Mouse (Mus musculus): ENCODE results near the gene Hand2. TPM values are rescaled to one million over a fixed set of nuclear protein-coding genes. Genes with fewer than 3 reads are reported as not detected.

The Hand2 gene
- total RNA-seq, 4 experiments from 2014 or later = 0.11 to 0.15 TPM; not detected in 2

- no peak for DNase-seq (ENCODE audit: low spot score in 2 of 2)
These were observed 3.3 kb downstream of the Hand2 start for GRCm38 (mm10) chr8:57324091-57324490.

DNA sequence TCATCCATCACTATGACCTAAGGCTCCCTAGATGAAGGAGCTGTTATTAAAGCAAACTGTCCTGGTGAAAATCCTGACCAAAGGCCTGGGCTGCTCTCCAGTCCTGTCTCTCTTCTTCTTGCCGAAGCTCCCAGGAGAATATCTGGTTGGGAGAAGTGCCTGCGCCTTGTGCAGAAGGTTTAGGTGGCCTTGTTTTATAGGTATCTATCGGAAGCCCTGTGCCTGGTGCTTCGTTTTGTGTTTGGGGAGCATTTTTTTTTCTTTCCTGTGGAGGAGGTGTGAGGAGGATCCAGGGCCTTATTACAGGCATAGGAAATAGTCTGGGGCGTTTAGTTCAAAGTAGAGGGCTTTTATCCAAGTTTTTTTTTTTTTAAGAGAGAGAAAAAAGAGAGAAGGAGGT is 3.9 kb downstream of the Hand2 start:
- DNase-seq (ENCODE audit: low spot score in 2 of 2) = no peak

- DNase-seq (ENCODE audit: low spot score in 2 of 2) = no peak
These were observed 4.5 kb downstream of the Hand2 start for GRCm38 (mm10) chr8:57325111-57325891.

- DNase-seq (ENCODE audit: low spot score in 2 of 2) = no peak
These were observed 5.6 kb downstream of the Hand2 start for GRCm38 (mm10) chr8:57326091-57327065.

DNA sequence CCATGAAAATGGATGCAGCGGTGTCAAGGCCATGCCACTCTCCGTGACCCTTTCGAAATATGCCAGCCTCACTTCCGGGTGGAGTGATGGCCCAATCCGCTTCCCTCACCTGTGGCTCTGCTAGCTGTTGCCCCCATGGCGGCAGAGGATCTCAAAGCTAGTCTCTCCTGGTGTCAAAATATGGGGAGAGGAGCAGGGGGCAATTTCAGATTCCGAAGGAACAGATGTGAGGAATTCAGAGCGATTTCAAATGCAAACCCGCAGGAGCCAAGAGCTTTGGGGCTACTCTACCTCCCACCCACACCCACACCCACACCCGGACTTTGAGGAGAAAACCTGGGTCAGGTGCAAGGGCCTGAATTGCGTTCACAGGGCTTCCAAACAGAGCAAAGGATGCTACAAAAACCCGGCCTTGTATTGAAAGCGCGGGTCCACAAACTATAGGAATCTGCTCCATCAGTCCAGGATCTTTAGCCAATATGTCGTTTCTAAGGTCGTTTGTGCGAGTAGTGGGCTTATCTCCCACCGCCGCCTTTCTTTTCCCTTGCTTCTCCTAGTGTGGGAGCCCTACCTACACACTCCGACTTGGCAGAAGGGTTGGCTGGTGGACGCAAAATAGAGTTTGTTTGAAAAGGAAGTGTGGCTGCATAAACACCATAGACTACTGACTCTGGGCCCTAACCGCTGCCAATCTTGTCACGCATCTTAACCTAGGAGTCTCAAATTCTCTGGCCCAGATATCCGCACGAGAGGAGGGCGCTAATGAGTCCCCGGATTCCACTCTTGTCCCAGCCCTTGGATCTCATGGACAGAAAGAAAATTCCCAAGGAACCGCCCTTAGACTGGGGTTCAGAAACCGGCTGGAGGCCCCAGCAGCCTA is 6.7 kb downstream of the Hand2 start:
- no peak for DNase-seq (ENCODE audit: low spot score in 2 of 2)

GRCm38 (mm10) chr8:57328161-57328920 is 7.6 kb downstream of the Hand2 start:
- peak; percentile 40 to 56 for DNase-seq (ENCODE audit: low spot score in 2 of 2)

GRCm38 (mm10) chr8:57328931-57329341 is 8.2 kb downstream of the Hand2 start:
- no peak for DNase-seq (ENCODE audit: low spot score in 2 of 2)

GRCm38 (mm10) chr8:57330106-57330505 is 9.3 kb downstream of the Hand2 start:
- DNase-seq (ENCODE audit: low spot score in 2 of 2) = no peak

DNA sequence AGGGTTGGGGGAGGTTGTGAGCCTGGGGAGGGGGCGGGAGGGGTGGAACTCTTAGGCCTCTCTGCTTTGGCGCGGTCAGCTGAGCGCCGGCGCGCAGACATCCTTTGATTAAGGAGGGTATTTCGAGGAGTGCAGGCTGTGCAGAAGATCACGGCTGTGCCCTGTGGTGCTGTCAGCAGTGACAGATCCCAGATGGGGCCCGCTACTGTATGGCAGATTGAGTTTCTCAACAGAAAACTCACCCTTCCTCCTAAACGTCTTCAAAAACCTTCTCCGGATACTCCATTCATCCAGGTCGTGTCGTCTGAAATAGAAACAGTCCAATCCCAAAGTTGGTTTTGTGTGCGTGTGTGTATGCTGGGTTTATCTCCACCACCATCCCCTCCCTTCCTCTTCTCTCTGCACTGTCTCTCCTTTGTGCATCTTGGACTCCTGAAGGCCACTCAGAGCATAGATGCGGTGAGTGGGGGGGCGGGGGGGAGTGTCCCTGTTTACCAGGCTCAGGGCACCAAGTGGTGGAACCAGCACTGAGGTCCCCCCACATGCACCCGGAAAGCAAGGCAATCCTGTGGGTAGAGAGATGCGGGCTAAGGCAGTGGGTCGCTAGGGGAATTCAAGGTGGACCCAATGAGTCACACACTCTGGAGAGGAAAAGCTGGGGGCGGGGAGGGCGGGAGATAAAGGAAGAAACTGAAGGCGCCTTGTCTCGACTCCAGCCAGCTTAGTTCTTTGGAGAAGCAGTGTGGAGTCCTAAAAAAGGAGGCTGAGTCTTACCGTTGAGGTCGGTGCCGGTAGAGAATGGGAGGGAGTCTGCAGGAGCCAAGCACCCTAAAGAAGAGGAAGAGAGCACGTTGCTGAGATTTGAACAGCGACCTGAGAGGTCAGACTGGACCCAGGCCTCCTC is 11.2 kb downstream of the Hand2 start:
- DNase-seq (ENCODE audit: low spot score in 2 of 2) = no peak

- DNase-seq (ENCODE audit: low spot score in 2 of 2) = no peak
These were observed 12.1 kb downstream of the Hand2 start for GRCm38 (mm10) chr8:57332676-57333482.

- DNase-seq (ENCODE audit: low spot score in 2 of 2) = no peak
These were observed 12.6 kb downstream of the Hand2 start for GRCm38 (mm10) chr8:57333483-57333770.

GRCm38 (mm10) chr8:57333795-57334551 is 13.2 kb downstream of the Hand2 start:
- no peak for DNase-seq (ENCODE audit: low spot score in 2 of 2)

DNA sequence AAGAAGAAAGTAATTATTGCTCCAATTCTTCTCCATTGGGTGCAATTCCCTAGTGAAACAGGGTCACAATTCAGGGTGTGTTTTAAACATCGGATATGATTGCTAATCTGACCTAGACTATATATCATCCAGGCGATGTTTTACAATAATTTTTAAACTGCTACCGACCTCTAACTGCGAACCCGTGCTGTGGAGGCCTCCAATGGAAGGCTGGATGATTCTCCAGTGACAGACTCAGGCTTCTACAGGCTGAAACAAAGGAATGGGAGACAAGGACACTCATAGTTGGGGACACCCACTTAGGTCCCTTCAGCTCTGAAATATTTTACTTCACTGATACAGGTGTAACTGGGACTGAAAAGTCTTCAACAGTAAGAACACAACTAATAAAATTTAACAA is 13.9 kb downstream of the Hand2 start:
- DNase-seq (ENCODE audit: low spot score in 2 of 2) = no peak

DNA sequence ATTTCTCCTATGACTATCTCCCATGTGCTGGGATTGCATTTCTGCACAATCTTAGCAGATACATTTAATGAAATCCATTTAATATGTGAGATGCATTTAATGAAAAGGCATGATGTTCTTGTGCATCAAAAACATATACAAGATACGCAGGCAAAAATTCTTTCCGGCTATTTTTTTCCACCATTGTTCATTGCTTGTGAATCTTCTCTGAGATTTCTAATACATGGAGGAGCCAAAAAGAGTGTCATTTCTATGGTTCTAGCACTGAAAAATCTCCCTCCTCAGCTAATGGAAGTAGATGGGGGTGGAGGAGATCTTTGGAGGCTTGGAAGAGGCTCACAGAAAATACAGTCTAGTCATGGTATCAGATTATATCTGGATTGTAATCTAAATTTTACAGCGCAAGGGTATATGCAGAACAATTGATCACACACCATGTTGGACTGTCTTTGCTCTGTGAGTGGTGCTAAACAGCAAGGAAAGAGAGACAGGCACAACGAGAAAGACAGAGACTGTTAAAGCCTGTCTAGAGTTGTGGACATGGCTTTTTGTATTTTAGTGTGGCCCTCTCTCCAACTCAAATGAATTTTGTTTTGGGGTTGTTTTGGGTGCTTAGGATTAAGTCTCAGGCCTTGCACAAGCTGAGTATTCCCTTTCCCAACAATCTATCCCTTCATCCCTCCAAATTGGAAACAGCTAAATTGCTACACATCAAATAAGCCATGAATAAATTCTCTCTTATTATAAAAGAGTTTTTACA is 16.7 kb downstream of the Hand2 start:
- DNase-seq (ENCODE audit: low spot score in 2 of 2) = no peak

DNA sequence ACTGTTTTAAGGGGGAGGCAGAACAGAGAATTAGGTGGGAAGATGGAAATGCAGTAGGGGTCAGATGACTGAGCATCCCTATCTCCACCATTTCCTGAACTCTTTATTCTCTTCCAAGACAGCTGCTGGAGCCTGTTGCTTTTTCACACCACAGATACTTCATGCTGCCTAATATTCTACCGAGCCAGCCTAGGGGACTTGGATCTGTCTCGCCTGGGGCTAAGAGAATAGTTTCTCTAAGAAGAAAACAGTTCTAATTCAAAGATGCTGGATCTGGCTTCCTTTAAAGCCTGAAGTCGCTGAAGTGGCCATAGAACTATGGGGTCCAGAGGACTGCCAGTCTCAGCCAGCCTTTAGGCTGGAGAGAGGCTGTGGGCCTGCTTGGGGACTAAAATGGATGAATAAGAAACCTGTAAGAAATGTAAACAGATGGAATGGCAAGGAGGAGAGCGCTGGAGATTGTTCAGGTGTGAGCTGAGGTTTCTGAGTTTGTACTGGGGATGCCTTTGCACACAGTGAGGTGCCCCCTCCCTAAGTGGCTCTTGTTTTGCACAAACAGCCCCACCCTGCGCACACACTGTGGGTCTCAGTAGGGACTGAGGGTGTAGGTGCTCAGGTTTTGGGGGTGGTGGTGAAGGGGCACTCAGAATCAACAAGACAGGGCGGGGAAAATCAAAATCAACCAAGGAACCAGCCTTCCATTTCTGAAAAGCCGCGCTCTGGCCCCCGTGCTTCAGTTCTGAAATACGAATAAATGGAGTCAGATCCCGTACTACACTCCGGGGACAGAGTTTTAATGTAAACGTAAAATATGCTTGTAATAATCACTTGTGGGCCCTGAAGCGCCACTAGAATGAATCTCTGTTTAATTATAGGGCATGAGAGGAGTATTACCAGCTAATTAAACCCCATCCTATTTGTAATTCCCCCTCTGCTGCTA is 19.2 kb downstream of the Hand2 start:
- no peak for DNase-seq (ENCODE audit: low spot score in 2 of 2)

DNA sequence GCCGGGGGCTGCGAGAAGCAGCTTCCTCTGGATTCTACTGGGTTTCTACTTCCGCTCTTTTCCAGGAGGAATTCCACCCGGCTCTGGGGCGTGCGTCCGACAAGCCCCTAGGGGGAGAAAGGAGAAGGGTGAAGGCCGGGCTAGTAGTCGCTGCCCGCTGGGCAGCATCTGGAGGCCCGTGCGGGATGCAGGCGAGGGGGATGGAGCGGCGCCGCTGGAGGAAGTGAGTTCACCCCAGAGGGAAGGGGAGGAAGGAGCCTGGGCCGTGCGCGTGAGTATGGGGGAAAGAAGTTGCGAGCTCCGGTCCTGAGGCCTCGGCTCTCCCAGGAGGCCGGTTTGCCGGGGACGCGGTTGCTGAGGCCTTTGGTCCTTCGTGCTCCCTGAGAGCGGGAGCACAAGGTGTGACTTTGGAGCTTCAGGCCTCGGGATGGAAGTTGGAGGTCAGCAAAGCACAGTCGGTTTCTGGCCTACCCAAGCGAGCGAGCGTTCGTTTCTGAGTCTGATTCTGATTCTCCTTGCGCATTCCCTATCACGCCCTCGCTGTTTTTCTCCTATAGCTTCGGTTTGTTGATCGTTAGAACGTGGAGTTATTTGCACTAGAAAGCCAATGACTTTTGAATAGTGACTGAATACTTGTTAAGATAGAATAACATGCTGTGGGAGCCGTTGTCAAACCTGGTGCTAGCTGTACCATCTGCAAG is 20.2 kb downstream of the Hand2 start:
- DNase-seq (ENCODE audit: low spot score in 2 of 2) = no peak

Measured in gastrocnemius, adult 8-10 months (tissue).